Mouse (Mus musculus): ENCODE measurements around the gene Thap3.

Thap3 gene

DNA sequence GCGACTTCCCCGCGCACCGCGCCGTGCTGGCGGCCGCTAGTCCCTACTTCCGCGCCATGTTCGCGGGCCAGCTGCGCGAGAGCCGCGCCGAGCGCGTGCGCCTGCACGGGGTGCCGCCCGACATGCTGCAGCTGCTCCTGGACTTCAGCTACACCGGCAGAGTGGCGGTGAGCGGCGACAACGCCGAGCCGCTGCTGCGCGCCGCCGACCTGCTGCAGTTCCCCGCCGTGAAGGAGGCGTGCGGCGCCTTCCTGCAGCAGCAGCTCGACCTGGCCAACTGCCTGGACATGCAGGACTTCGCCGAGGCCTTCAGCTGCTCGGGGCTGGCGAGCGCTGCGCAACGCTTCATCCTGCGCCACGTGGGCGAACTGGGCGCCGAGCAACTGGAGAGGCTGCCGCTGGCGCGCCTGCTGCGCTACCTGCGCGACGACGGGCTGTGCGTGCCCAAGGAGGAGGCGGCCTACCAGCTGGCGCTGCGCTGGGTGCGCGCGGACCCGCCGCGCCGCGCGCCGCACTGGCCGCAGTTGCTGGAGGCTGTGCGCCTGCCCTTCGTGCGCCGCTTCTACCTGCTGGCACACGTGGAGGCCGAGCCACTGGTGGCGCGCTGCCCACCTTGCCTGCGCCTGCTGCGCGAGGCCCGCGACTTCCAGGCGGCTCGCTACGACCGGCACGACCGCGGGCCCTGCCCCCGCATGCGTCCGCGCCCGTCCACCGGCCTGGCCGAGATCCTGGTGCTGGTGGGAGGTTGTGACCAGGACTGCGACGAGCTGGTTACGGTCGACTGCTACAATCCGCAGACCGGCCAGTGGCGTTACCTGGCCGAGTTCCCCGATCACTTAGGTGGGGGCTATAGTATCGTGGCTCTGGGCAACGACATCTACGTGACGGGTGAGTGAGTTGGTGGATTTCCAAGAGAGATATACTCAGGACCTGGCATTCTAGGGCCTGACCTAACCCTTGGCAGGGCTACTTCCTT, 20.6 kb upstream of the Thap3 start:
- peak; percentile 86 for DNase-seq (ENCODE audit: low read depth, low spot score)

DNA sequence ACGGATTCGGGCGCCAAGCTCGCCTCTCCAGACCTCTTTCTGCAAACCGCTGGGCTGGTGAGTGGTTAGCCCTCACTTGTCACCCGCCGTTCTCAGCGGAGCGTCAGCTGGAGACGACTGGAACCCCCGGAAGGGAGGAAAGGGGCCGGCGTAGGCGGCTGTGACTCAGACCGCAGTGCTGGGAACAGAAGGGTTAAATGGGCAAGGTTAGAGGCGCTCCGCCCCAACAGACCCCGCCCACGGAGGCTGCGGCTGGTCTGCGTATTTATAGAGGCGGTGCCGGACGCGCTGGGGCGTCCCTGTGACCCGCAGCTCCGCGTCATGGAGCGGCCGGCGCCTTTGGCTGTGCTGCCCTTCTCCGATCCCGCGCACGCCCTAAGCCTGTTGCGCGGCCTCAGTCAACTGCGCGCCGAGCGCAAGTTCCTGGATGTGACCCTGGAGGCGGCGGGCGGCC, 19.9 kb upstream of the Thap3 start, which contains the start of gene Klhl21:
TSS of gene Klhl21 (plus strand) at position 182 of the 454 bp plus-strand sequence.
- DNase-seq (ENCODE audit: low read depth, low spot score): peak; percentile 98

DNA sequence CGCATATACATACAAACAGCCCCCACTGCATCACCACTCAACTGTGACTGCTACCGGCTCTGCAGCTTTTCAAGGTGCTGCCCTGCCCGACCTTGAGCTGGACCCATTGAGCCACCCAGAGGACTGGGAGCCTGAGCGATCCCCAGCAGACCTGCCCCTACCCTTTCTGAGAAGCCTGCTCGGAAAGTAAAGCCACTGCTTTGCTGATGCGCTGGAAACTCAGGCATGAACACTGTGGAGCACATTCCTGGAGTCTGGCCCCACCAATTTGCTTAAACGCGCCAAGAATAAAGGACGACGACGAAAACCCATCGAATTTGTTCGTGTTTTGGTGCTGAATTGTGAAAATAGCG, 19.3 kb upstream of the Thap3 start:
- peak; percentile 43 for DNase-seq (ENCODE audit: low read depth, low spot score)

DNA sequence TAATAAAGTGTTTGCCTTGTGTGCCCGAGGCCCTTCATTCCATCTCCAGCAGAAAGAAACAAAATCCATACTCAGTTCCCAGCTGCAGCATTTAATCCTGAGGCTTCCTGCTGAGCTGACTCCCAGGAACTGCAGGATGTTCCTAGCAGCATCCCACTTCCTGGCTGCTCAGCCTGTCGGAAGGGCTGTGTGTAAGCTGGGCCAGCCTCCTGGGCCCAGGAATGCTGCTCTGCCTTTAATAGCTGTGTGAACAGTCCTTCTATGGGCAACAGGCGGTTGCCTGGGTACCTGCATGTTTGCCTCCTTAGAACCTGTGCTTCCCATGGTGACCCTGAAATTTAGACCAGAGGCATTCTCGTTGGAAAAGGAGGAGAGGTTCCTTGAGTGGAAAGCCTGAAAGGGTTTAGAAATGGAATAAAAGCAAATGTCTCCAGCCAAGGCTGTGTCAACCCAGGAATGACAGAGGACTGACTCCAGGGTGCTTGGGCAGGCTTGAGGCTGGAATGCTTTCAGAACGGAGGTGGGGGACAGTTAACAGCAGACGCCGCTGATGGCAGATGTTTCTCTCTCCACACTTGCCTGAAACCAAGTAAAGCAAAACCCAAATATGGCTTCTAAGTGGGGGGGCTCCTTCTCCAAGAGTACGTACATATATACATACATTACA, 18.8 kb upstream of the Thap3 start:
- DNase-seq (ENCODE audit: low read depth, low spot score): no peak

DNA sequence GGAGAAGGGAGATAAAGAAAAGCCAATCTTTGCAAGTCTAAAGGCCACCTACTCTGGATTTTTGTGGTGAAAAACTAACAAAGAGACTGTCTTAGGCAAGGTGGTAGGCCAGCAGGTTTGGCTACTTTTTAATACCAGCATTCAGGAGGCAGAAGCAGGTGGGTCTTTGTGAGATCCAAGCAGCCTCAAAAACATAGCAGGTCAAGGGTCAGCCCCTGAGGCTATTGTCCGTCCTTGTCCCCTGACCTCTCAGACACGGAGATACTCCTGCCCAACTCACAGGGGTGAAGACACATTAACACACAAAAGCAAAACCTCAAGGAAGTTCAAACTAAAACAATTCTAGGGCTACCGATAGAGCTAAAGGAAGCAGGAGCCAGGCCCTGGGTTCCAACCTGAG, 18.0 kb upstream of the Thap3 start:
- no peak for DNase-seq (ENCODE audit: low read depth, low spot score)

DNA sequence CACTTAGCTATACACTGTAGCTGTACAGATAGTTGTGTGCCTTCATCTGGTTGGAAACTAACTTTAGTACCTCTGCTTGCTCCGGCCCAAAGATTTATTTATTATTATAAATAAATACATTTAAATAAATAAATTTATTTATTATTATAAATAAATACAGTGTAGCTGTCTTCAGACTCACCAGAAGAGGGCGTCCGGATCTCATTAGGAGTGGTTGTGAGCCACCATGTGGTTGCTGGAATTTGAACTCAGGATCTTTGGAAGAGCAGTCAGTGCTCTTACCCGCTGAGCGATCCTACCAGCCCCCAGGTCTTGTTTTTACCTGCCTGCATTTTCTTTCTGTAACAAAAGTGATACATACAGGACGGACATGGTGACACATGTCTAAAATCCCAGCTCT, 17.3 kb upstream of the Thap3 start:
- peak; percentile 50 for DNase-seq (ENCODE audit: low read depth, low spot score)

DNA sequence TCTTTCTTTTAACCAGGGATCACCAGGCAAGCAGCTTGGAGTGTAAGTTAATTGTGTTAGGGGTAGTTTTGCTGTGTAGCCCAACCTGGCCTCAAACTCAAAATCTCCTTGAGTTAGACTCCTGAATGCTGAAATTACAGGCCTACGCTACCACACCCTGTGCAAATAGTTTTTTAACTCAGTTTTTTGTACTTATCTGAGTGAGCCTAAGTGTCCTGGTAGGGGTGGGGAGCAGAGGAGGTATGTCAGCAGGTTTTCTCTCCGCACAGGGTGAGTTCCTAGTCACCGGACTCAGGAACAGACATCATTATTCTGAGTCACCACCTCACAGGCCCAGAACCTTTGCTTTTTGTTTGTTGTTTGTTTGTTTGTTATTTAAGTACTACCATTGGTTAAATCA, 13.3 kb upstream of the Thap3 start:
- DNase-seq (ENCODE audit: low read depth, low spot score): no peak

DNA sequence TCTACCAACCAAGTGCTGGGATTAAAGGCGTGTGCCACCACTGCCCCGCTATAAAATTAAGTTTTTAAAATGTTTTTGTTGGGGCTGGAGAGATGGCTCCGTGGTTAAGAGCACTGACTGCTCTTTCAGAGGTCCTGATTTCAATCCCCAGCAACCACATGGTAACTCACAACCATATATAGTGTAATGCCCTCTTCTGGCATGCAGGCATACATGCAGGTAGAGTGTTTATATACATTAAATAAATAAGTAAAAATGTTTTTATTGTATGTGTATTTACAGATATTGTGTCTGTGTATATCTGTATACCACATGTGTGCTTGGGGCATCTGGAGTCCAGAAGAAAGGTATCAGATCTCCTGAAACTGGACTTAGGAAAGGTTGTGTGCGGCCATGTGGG, 12.5 kb upstream of the Thap3 start:
- DNase-seq (ENCODE audit: low read depth, low spot score): no peak

DNA sequence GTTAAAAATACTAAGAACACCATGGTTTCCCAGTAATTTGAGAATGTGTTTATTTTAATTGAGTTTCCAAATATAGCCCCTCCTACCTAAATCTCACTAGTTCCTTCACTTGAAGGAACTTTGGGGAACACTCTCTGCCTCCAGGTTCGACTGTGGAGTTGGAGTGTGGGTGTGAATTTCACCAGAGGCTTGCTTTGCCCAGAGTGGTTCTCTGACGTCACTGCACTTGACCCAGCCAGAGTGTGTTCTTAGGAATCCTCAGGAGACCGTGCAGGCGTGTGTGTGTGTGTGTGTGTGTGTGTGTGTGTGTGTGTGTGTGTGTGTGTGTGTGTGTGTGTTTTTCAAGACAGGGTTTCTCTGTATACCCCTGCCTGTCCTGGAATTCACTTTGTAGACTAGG, 12.1 kb upstream of the Thap3 start:
- DNase-seq (ENCODE audit: low read depth, low spot score): no peak

DNA sequence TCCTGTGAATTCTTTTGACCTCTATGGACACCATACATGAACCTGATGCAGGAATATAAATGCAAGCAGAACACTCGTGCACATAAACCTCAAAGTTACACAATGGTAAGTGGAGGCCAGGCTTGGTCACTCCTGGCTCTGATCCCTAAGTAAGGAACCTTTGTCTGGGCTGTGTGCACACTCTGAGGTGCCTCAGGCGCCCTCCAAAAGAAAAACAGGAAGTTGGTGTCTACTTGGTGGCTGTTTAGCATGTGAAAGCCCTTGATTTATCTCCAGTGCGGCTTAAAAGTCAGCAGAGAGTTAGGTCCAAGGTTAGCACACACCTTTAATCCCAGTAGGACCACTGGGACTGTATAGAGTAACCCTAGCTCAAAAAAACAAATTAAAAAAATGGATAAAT, 10.7 kb upstream of the Thap3 start:
- DNase-seq (ENCODE audit: low read depth, low spot score): peak; percentile 55

DNA sequence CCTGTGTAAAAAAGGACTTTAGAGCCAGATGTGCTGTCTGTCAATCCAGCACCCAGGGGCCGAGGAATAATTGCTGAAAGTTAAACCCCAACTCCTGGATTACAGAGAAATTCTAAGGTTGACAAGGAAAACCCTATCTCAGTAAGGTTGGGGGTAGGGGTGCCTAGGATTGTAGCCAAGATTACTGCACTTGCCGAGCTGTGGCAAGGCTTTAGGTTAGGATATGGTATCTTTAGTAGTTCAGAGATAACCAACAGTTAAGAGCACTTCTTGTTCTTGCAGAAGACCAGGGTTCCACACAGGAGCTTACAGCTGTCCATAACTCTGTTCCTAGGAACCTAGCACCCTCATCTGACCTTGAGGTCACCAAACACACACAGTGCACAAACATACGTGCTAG, 8.9 kb upstream of the Thap3 start:
- DNase-seq (ENCODE audit: low read depth, low spot score): no peak

DNA sequence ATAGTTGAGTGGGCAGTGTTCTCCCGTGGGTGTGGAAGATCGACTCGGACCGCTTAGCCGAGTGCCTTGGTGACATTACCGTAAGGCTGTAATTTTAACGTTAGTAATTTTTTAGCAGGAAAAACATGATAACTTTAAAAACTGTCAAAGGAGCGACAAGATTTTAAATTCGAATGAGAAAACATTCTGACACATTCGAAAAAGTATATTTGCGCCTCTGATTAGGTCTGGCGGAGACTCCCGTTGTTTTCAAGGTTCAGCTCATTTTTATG, 8.1 kb upstream of the Thap3 start:
- DNase-seq (ENCODE audit: low read depth, low spot score): no peak

DNA sequence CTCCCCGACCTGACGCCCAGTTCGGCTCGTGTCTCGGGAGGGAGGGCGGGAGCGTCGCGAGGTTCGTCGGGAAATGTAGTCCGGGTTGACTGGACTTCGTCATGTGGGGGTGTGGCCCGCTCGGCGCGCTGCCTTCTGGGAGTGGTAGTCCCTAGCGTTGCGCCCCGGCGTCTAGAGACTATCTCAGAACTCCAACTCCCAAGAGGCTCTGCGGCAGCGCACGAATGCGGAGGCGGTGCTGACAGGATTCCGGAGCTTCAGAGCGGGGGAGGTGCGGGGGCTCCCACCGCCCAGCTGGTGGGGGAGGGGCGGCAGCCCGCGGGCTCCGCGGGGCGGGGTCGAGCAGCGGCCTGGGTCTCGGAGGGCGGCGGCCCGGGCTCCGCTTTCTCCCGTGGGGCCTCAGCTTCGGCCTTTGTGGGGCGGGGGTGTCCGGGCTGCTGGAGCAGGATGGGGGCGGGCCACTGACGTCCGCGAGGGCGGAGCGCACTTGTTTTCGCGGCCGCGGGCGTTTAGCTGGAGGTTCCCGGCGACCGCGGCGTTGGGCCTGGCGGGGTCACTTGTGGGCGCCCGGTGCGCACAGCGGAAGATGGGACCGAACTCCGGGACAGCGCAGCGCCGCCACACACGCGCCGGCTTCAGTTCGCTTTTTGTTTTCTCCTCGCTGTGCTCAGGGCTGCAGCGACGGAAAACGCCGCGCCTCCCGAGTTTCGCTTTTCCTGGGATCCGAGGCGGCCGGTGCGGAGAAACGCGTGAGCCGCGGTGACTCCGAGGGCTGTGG, 7.6 kb upstream of the Thap3 start, which contains the start of gene Phf13:
TSS of gene Phf13 (minus strand) at position 86 of the 778 bp plus-strand sequence.
- peak; percentile 99 for DNase-seq (ENCODE audit: low read depth, low spot score)

DNA sequence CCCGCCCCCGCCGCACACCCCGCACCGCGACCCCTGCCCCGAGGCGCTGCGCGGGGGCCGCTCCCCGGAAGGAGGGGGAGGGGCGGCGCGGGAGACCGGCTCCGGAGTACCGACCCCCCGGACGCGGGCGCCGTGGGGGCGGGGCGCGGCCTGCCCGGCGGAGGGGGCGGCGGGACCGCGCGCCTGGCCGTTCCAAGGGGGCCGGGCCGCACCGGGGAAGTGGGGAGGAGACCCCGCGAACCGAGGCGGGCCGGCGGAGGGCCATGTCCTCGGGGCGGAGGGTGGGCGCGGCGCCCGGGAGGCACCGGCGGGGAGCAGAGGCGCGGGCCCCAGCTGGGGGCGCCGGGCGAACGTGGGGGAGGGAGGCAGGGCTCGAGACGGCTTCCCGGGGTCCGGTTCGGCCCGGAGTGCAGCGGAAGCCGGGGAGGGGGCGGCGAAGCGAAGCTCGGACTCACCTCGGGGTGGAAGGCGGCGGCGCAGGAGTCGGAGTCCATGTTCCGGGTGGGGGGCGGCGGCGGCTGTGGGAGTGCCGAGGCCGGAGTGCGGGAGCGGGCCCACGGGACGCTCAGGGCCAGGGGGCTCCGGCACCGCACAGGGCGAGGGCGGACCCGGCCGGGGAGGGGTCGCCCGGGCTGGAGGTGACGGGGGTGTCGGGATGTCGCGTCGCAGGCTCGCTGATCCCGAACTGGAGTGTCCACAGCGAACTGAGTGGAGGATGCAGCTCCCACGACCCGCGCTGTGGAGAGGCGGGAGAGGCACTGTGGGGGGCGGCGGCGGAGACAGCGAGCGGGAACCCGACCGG, 6.8 kb upstream of the Thap3 start:
- no peak for DNase-seq (ENCODE audit: low read depth, low spot score)

DNA sequence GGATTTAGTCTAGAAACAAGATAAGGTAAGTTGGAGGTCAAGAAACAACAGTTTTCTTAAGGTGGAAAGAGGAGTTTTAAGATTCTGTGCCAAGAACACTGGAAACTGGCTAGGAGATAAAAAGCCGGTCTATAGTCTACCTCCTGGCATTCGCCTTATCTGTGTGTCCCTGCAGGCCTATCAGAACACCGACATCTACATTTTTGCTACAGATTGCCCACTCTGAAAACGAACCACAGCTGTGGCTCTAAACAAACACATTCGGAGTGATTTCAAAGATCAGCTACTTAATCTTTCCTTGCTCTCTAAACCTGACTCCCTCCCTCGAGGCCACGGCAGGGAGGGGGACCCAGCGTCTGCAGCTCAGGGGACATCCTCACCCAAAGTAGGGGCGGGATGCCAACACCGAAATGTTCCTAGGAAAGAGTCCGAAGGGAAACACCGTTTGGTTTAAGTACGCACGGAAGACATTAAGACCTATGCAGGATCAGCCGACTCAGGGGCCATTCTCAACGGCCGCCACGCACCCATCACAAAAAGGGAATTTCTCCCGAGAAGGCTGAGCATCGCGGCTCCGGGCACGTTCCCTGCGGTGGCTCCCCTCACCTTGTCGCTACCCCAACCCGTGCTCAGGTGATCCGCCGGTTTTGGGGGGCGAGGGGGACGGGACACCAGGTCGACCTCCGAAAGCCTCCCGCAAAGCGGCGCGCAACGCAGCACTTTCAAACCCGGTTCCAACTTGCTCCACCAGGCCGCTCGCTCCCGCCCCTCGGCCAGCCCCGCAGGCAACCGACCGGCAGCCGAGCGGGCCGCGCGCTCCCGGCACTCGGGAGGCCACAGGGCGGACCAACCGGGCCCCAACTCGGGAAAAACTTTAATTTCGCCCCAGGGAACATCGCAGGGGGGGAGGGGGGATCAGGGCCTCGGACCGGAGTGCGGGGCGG, 5.7 kb upstream of the Thap3 start:
- DNase-seq (ENCODE audit: low read depth, low spot score): no peak

DNA sequence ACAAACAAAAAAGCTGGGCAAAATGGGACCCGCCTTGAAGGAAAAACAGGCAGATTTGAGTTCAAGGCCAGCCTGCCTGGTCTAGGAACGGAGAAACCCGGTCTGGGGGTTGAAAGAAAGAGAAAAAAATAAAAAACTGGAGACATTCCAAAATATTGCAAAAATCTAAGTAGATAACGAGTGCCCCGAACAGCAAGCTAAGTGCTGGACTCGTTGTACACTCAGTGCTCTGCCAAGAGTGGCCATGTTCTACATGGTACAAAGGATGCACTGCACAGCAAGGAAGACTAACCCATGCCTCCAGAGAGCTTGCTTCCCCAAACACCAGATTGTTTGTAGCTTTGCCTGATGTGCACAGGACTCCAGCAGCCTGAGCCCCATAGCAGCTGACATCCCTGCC, 4.2 kb upstream of the Thap3 start:
- DNase-seq (ENCODE audit: low read depth, low spot score): no peak

DNA sequence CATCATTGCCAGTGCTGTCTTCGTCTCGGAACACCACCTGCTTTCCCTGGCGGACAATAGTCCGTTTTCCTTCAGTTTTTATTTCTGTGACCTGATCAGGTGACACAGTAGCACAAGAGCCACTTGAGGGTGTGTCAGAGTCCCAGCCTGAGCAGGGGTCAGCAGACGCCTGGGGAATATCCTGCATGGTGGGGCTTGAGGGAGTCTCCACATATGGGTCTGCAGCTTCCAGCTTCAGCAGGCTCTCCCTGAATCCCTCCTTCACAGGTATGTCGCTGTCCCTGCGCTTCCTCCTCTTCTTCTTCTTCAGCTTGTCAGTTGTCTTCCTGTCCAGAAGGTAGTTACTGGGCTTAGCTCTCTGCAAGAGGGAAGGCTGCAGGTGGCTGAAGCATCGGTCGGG, 3.3 kb upstream of the Thap3 start:
- no peak for DNase-seq (ENCODE audit: low read depth, low spot score)

DNA sequence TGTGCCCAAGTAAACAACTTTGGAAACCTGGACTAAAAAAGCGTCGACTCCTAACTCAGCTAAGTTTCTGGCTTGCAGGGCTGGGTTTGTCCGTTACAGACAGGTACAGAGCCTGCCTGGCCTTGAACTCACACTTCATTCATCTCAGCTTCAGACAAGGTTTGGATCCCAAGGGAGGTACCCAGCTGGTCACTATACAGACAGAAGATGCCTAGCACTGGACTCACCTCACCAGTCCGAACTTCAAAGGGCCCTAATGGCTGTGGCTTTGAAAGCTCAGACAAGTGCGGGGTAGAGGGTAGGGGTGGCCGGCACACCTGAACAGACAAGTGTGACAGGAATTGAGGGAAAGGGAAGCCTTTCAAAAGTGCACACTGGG, 302 bp upstream of the Thap3 start:
- no peak for DNase-seq (ENCODE audit: low read depth, low spot score)

DNA sequence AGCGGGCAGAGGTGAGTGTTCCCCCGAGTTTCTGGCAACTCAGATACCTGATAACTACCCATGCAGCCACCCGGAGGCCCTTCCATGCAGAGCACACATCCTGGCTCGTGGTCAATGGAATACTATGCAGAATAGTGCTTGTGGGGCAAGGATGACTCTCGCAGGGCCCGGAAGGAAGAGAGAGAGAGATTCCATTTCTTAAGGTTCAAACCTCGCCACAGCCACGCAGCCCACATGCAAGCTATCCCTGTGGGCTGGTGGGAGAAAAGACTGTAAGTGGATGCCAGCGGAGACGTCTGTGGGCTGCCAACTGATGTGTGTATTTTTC, 819 bp downstream of the Thap3 start:
- no peak for DNase-seq (ENCODE audit: low read depth, low spot score)

DNA sequence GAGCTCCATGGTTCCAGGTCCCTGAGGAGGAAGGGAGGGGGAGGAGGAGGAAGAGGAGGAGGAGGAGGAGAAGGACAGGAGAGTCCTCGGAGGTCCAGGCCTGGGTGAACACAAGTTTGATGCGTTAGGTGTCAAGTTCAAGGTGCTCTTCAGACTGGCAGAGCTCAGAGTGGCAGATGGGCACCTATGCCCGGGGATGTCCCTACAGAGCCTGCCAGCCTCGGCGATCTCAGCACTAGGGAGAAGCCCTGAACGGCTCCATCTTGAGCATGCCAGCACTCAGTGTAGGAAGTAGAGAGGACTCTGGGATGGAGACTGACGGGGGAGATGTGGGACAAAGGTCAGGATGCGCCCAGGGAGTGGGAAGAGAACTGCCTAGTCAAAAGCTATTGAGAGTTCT, 2.1 kb downstream of the Thap3 start:
- DNase-seq (ENCODE audit: low read depth, low spot score): no peak

DNA sequence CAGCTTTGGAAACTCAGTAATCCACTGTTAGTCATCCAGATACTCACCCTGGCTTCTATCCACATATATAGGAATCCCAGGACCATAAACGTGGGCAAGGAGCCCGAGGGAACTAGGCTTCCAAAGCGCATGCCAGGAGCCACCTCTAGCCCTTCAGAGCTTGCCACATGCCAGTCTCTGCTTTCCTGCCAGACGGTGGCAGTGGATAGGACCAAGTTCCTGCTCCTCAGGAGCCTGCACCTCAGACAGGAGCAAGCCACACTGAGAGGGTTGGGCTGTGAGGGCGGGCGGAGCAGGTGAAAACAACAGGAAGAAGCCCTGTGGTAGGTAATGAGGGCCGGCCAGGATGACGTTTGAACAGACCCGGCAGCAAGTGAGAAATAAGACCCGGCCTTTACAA, 2.9 kb downstream of the Thap3 start:
- no peak for DNase-seq (ENCODE audit: low read depth, low spot score)

All from A20 (cell line).